Mouse (Mus musculus) heart, adult 9 months (tissue): ENCODE measurements around the gene Itprip.

Source experiments
- DNase-seq, 2 experiments: peaks; one replicate each; pipeline ENCODE4 v3.0.0; 2022; ENCODE audit warnings: low spot score in 2 of 2

Itprip gene

GRCm38 (mm10) chr19:47885191-47885743, 33.8 kb downstream of the Itprip start:
- peak in 1 of 2 experiments; percentile 60 for DNase-seq

- DNase-seq, result no peak
Observed at GRCm38 (mm10) chr19:47884296-47885085, 34.6 kb downstream of the Itprip start.

- no peak for DNase-seq
Observed at GRCm38 (mm10) chr19:47882882-47883254, 36.2 kb downstream of the Itprip start.

GRCm38 (mm10) chr19:47882151-47882881, 36.8 kb downstream of the Itprip start:
- DNase-seq, result peak in 1 of 2 experiments; percentile 76

- DNase-seq, result no peak
Observed at GRCm38 (mm10) chr19:47881538-47881937, 37.6 kb downstream of the Itprip start.

- DNase-seq, result no peak
Observed at GRCm38 (mm10) chr19:47876252-47876651, 42.8 kb downstream of the Itprip start.

GRCm38 (mm10) chr19:47871515-47871914, 47.6 kb downstream of the Itprip start:
- DNase-seq, result no peak

- no peak for DNase-seq
Observed at GRCm38 (mm10) chr19:47870102-47870666, 48.9 kb downstream of the Itprip start.

GRCm38 (mm10) chr19:47869516-47869915, 49.6 kb downstream of the Itprip start:
- DNase-seq, result no peak

- DNase-seq, result no peak
Observed at GRCm38 (mm10) chr19:47868951-47869350, 50.1 kb downstream of the Itprip start.

GRCm38 (mm10) chr19:47867628-47868175, 51.4 kb downstream of the Itprip start:
- no peak for DNase-seq

GRCm38 (mm10) chr19:47865353-47865947, 53.6 kb downstream of the Itprip start, which contains the start of gene Gsto2:
Gene Gsto2 (plus strand): TSS chr19:47865534.
- DNase-seq, result peak; percentile 93 to 94

GRCm38 (mm10) chr19:47864721-47865120, 54.4 kb downstream of the Itprip start:
- no peak for DNase-seq

- no peak for DNase-seq
Observed at GRCm38 (mm10) chr19:47864051-47864450, 55.0 kb downstream of the Itprip start.

- no peak for DNase-seq
Observed at GRCm38 (mm10) chr19:47862581-47862980, 56.5 kb downstream of the Itprip start.

- no peak for DNase-seq
Observed at GRCm38 (mm10) chr19:47859180-47859579, 59.9 kb downstream of the Itprip start.

GRCm38 (mm10) chr19:47857957-47858942, 60.8 kb downstream of the Itprip start:
- DNase-seq, result no peak

GRCm38 (mm10) chr19:47854796-47855783, 64.0 kb downstream of the Itprip start, which contains the start of gene Gsto1:
Gene Gsto1 (plus strand): TSS chr19:47854970.
- peak; percentile 88 to 90 for DNase-seq
